Mouse (Mus musculus) liver, adult (tissue): ENCODE data around the gene Tbc1d1.

Experiments
- GATA4 ChIP-seq: IDR thresholded peaks from 2 replicates; pipeline ENCODE4 v1.6.1; 2014; ENCODE audit warnings: mild to moderate bottlenecking, low read length; ENCODE audit not compliant: insufficient replicate concordance

Tbc1d1 gene

DNA sequence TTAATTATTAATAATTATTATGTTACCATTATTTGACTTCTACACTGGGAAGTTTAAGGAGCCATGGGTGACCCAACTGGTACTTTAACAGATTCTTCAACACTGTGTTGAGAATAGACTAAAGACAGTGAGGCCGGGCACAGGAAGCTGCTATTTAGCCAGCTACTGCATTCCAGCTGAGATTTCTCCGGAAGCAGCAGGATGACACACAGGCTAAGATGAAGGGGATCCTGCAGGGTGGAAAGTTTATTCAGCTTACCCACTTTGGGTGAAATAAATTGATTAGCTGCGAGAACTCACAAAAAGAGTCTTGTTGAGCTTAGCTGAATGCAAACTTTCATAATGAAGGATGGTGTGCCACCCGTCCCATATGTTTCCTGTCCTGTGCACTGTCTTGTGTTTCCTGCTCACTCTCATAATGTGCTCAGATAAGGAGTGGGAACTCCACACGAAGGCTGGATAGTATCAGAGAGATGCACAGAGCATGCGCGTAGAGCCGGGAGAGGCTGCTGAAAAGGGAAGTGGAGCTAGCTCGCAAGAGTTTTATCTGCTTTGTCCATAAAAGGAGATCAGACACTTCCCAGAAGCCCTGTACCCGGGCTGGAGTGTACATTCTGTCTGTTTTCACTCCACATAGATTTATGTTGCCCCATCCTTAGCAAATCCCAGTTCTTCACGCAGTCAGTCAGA lies at the start of gene Tbc1d1:
TSS of gene Tbc1d1 (plus strand) at position 445 of the 690 bp plus-strand sequence.
- peak; percentile 94 for TF ChIP-seq GATA4

DNA sequence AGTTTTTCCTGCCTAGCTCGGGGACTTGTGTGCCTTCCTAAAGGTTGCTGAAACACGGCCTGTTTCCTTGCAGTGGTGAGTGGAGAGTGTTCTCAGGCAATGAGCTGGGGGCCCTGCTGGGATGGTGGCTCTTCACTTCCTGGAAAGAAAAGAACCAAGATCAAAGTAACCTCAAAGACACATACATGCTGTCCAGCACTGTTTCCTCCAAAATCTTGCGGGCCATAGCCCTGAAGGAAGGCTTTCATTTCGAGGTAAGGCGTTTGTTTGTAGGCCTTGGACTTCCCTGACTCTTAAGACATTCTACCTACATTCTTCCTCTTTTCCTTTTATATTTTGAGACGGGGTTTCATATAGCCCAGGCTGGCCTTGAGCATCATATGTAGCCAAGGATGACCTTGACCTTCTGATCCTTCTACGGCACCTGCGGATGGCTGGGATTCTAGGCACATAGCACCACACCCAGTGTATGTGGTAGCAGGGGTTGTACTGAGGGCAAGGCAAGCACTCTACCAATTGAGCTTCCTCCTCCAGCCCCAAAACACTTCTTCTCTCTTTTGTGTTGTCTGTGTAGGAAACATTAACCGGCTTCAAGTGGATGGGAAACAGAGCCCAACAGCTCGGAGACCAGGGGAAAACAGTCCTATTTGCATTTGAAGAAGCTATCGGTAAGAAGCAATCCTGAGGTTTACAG lies 48.4 kb upstream of the Tbc1d1 start:
- TF ChIP-seq GATA4, result no peak

DNA sequence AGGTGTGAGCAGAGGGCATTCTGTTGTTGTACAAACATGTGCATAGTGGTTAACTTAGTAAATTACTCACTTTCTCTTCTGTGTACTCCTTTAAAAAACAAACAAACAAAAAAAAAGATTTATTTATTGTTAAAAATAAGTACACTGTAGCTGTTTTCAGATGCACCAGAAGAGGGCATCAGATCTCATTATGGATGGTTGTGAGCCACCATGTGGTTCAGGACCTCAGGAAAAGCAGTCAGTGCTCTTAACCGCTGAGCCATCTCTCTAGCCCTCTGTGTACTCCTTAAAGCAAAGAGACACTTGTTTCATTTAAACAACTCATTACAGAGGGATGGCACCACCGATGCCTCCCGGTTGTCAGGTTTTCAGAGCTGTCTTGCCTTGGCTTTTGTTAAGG lies 46.9 kb upstream of the Tbc1d1 start:
- no peak for TF ChIP-seq GATA4

DNA sequence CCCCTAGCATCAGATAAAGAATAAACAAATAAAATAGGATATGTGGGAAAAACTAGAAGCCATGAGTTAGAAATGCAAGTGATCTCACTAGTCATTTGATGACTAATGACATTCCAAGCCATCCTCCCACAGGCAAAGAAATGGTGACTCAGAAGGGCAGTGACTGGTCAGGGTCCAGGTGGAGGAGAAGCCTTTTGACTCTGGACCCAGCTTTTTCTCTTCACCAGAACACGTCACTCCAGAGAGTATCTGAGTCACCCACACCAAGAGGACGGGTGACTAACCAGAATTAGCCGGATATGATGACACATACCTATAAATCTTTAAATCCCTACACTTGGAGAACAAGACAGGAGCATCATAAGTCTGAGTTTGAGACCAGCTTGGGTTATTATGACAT lies 43.7 kb upstream of the Tbc1d1 start:
- TF ChIP-seq GATA4, result no peak

DNA sequence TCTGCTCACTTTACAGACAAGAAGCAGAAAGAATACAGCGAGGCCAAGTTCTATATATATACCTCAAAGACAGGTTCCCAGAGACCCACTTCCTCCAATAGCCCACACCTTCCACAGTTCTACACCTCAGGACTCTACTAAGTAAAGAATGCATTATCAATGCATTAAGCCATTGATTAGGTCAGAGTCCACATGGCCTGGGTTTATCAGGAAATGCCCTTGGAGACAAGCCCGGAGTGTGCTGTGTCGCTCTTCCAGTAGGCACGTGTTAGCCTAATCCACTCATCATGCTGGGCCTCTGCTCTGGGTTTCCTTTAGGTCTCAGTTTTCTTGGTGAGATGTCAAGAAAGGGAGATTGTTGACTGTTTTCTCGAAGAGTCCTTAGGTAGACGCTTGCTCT lies 41.9 kb upstream of the Tbc1d1 start:
- no peak for TF ChIP-seq GATA4

DNA sequence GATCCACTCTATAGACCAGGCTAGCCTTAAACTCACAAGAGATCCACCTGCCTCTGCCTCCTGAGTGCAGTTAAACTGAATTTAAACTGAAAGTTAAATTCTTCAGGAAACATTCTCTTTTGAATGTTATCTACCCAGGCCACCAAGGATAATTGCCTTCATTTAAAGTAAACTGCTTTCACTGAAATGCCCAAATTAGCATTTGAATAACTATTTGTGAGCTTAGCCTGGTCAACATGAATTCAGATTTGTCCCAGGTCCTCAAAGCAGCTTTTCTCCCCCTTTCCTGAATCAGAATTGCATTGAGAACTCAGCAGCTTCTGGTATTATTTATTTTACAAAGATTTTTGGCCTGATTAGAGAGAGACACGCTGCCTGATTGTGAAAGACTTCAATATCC lies 38.9 kb upstream of the Tbc1d1 start:
- TF ChIP-seq GATA4, result no peak

DNA sequence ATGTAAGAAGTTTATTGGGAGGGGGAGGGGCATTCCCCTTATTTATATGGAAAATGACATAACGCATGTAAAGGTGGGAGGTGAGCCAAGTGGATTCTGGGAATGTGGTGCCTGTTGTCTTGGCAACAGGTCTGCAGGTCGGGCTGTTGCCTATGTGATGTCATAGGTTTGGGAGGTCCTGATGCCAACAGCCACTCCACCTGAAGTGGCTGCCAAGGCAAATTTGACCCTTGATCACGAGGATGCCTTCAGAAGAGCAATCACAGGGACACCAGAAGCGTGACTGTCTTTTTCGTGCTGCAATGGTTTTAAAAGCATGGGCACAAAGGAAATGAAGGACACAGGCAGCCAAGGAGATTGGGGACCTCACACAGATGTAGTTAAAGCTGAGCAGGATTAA lies 30.3 kb upstream of the Tbc1d1 start:
- no peak for TF ChIP-seq GATA4

DNA sequence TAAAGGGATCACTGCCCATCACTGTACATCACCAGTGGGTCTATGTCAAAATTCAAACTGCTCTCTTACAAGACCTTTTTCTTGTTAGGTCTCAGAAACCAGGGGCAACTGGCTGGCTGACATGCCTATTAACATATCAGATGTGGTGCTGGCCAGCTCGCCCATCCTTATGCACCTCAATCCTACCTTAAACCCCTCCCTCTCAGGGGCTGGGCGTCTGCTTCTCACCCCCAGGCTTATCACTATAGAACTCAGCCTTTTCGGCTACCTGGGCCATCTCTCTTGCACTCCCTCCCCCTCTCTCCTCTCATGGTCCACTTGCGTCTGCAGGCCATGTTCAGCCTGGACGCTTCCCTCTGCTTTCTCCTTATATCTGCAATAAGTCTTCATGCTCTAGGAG lies 24.6 kb upstream of the Tbc1d1 start:
- TF ChIP-seq GATA4, result no peak

DNA sequence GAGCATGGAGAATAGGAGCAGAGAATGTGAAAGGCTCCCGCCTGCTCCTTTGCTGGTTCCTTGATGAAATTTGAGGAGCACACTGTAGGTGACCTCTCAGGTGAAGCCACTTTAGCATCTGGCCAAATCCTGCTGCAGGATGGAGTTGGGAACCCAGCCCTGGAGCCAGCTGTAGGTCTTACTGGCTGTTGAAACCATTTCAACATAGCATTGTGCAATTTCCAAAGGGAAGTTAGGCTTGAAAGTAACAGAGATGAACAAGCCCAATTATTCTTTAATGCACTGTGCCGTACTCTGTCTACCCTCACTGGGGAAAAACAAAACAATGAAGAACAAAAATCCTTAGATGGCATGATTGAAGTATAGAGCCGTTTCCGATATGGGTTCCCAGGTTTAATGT lies 22.2 kb upstream of the Tbc1d1 start:
- TF ChIP-seq GATA4, result no peak

DNA sequence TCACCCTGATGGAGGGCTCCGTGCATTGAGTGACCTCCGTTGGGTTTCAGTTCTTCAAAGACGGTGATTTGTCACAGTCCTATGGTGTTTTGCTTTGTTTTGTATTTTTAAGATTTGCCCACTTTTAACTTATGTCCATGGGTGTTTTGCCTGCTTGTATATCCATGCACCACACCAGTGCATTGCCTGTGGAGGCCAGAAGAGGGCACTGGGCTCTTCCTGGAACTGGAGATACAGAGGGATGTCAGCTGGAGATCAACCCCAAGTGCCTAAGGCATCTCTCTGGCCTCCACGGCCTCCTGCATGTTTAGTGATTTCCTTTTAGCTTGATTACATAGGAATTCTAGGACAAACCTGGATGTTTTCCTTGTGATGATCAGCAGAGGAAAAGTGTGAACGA lies 19.8 kb upstream of the Tbc1d1 start:
- TF ChIP-seq GATA4, result no peak

DNA sequence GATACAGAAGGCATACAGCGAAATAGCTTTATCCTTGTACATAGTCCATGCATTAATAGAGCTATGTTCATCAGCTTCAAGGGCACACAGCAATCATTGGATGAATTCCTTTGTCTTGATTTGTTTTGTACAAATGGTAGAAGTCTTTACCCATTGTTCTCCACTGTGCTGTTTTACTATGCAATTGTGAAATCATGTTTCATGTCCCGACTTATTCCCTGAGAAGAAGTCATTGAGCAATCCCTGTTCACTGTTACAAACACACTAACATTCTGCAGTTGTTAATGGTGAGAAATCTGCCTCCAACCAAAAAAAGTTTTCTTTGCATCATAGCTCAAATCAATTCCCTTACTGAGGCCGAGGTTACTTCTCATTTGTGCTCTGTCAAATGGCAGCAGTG lies 15.9 kb upstream of the Tbc1d1 start:
- TF ChIP-seq GATA4, result no peak

DNA sequence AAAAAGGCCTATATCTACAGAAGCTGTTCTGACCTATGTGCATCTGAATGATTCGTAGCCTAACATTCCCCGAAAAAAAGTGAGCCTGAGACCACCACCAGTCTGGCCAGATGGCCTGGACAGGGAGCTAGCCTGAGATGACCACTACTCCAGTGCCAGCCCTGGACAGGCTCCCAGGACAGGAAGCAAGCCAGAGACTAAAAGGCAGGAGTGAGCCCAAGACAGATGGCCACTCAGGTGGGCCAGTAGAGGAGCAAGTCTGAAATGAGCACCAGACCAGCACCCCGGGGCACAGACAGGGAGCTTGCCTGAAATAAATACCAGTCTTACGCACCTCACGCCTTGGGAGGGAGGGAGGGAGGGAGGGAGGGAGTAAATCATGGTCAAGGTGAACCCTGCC lies 11.8 kb upstream of the Tbc1d1 start:
- no peak for TF ChIP-seq GATA4

DNA sequence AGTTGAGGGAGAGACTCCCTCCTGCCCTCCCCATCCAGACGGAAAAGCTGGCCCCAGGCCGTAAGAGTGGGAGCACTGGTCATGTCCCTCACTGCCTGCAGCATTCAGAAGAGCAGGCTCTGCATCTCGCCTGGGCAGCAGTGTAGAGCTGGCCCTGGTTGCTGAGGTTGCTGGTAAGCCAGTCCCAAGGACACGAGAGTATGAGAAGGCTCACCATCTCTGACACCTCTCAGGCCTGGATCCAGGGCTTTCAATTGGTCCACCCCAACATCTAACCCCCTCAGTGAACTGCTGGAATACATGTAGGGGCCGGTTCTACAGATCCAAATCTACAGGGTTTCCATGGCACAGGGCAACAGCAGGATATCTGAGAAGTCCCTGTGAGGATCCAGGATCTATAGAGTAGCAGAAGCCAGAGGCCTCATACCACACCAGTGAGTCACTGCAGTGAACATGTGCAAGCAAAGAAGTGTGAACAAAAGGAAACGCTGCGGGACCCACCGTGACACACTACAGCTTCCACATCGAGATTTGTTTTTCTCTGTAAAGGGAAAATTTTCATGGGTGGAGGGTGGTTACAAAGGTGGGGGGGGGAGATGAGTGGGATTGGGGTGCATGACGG lies 9.6 kb upstream of the Tbc1d1 start:
- TF ChIP-seq GATA4, result no peak

DNA sequence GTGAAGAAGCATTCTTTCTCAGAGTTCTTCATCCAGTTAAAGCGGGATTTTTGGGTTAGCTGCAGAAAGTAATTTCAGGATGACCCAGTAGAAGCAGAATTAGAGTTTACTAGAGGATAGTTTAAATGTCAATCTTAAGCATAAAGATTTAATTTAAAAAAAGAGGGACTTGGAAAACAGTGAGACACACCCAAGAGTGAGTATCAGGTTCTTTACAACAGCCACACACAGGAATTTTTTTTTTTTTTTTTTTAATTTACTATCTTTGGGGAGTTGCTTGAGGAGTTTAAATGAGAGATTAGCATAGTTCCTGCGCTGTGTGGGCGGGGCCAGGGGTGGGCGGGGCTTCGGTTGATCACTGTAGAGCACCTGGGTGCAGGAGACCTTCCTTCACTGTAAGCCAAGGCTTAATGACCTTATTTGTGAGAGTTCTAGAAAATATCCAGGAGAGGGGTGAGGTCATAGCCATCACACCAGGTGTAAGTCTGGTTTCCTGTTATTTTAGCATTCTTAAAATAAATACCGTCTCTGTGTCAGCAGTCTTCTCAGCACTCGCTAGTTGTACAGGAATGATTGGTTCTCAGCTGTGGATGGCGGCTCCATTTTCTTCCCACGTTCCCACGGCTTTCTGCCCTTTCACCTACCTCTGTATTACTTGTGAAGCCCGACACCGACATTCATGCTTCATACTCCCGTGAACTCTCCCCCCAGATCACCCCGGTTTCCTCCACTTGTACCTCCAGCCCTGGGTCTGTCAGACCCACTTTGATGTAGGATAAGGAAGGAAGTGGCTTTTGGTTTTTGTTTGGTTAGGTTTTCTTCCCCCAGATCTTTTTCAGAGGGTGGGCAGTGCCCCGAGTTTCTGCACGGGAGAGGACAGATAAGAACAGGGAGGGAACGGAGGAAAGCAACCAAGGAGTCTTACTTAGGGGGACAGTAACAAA lies 6.6 kb upstream of the Tbc1d1 start:
- no peak for TF ChIP-seq GATA4

DNA sequence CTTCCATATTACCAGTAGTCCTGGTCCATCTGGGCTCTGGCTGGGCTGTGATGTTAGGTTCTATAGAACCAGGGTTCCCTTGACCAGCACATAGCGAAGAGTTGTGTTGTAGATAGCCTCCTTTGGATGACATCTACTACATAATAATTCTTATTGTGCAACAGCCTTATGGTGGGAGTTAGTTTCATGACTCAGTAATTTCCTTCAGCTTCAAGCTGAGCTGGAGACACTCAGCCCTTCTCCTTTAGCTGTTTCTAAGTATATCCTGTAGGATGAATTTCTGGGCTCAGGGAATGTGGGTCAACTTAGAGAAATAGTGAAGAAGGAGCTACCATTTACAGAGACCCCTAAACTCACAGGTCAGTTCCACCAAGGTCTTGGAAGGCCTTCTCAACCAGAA lies 2.8 kb upstream of the Tbc1d1 start:
- no peak for TF ChIP-seq GATA4
